Mouse (Mus musculus) hindbrain, postnatal 0 days (tissue): ENCODE results near the gene Sgpp2. TPM values are rescaled to one million over a fixed set of nuclear protein-coding genes. Genes with fewer than 3 reads are reported as not detected.
A peak's percentile ranks its signal among the peaks of the same experiment; 100 is the strongest.

ENCODE experiments used
- ATAC-seq: fragments of 200-750 bp; cut with Nextera tagmentation; 2 replicates; pipeline ENCODE4 v1.8.0; 2017; ENCODE audit warnings: mild to moderate bottlenecking, moderate TSS enrichment, moderate library complexity
- DNase-seq: peaks from one replicate; pipeline ENCODE4 v3.0.0-alpha.2; 2015; ENCODE audit warnings: low spot score
- H3K27ac ChIP-seq: fragments of 300-500 bp; sonication (generic); 2 replicates; pipeline ENCODE4 v1.5.1; 2014; ENCODE audit warnings: mild to moderate bottlenecking
- H3K27me3 ChIP-seq: fragments of 300-500 bp; sonication (generic); 2 replicates; pipeline ENCODE4 v1.6.1; 2014; ENCODE audit warnings: low read length, mixed read lengths; ENCODE audit not compliant: insufficient read depth
- H3K36me3 ChIP-seq: fragments of 300-500 bp; sonication (generic); 2 replicates; pipeline ENCODE4 v1.6.1; 2014; ENCODE audit warnings: low read length, mixed read lengths; ENCODE audit not compliant: insufficient read depth
- H3K4me1 ChIP-seq: fragments of 300-500 bp; sonication (generic); 2 replicates; pipeline ENCODE4 v1.6.1; 2014; ENCODE audit warnings: antibody characterized with exemption, low read length, mixed read lengths; ENCODE audit not compliant: insufficient read depth
- H3K4me2 ChIP-seq: fragments of 300-500 bp; sonication (generic); 2 replicates; pipeline ENCODE4 v1.6.1; 2014; ENCODE audit warnings: low read depth, mild to moderate bottlenecking, low read length, moderate library complexity, mixed read lengths
- H3K4me3 ChIP-seq: fragments of 300-500 bp; sonication (generic); 2 replicates; pipeline ENCODE4 v1.5.1; 2014; ENCODE audit warnings: low read length
- H3K9ac ChIP-seq: fragments of 300-500 bp; sonication (generic); replicated peaks from 2 replicates; pipeline ENCODE4 v1.6.1; 2014; ENCODE audit warnings: mild to moderate bottlenecking, low read length, moderate library complexity, mixed read lengths
- H3K9me3 ChIP-seq: fragments of 300-500 bp; sonication (generic); 2 replicates; pipeline ENCODE4 v1.6.1; 2016; ENCODE audit warnings: low read length, mixed read lengths
- CTCF ChIP-seq: IDR thresholded peaks from 2 replicates; pipeline ENCODE4 v1.5.1; 2016; ENCODE audit warnings: antibody characterized with exemption, control low read depth, low read depth
- WGBS: fragments of 180-500 bp; shearing (Covaris S2); extraction: QIAGEN DNeasy Blood & Tissue Kit; methylation state at CpG from one replicate; pipeline ENCODE4 v1.1.7; 2014; 5-methylcytosine and 5-hydroxymethylcytosine counted together
- polyA plus RNA-seq: library from polyadenylated mRNA; unstranded; fragments of >200 nt; fragmentation: Nextera tagmentation; extraction: Ambion mirVana; gene quantifications from 2 replicates; pipeline ENCODE4 v1.2.1, GENCODE M21; 2015
- total RNA-seq: library from RNA; depleted of rRNA; stranded (reverse); fragments of >200 nt; gene quantifications from 2 replicates; pipeline ENCODE4 v1.2.3, GENCODE M21; 2014; rRNA removed

Sgpp2 gene
- total and polyA plus RNA-seq, 2 experiments from 2014 or later, result 3.3 to 5.0 TPM

- no peak for ATAC-seq
- Histone ChIP-seq H3K9me3 (no peaks in the 10 kb centered on the region), H3K27ac (no peak overlapping the region), H3K27me3 (no peaks in the 10 kb centered on the region), H3K4me3 (no peak overlapping the region), H3K4me2 (no peak overlapping the region), H3K36me3 (peaks cover 14% of the 10 kb centered on the region), H3K9ac (no peak overlapping the region), H3K4me1 (no peaks in the 10 kb centered on the region)
- no peak for DNase-seq
- WGBS, result 89% methylated on average over 6 of the region's 6 CpGs
- no peak for TF ChIP-seq CTCF
Observed at GRCm38 (mm10) chr1:78452544-78452943, 142.4 kb downstream of the Sgpp2 start.

GRCm38 (mm10) chr1:78453886-78454285 lies 143.7 kb downstream of the Sgpp2 start:
- H3K36me3 ChIP-seq, result peaks cover 20% of the 10 kb centered on the region
- no peak for ATAC-seq

GRCm38 (mm10) chr1:78454659-78455058 lies 144.5 kb downstream of the Sgpp2 start:
- Histone ChIP-seq H3K27me3 (no peaks in the 10 kb centered on the region), H3K9ac (no peak overlapping the region), H3K36me3 (peaks cover 20% of the 10 kb centered on the region), H3K9me3 (no peaks in the 10 kb centered on the region), H3K4me3 (no peak overlapping the region), H3K27ac (no peak overlapping the region), H3K4me1 (no peaks in the 10 kb centered on the region), H3K4me2 (no peak overlapping the region)
- DNase-seq (peak; percentile 82), ATAC-seq (peak; percentile 56)
- TF ChIP-seq CTCF, result peak; percentile 90
- WGBS, result 28% methylated on average over 7 of the region's 7 CpGs

More at GRCm38 (mm10) chr1:78453886-78454285, 143.7 kb downstream of the Sgpp2 start:
- no peak overlapping the region for H3K4me2 ChIP-seq
- H3K4me1 ChIP-seq, result no peaks in the 10 kb centered on the region
- no peak for DNase-seq
- H3K27me3 ChIP-seq, result no peaks in the 10 kb centered on the region
- H3K4me3 ChIP-seq, result no peak overlapping the region
- no peaks in the 10 kb centered on the region for H3K9me3 ChIP-seq
- 78% methylated on average over 8 of the region's 8 CpGs for WGBS
- no peak overlapping the region for H3K9ac ChIP-seq
- TF ChIP-seq CTCF, result no peak
- H3K27ac ChIP-seq, result no peak overlapping the region

Other genes starting within 250 kb of the Sgpp2 start
- 8.0 and 11.9 TPM in 2 replicates for gene Pax3, start 113.2 kb upstream of the Sgpp2 start, total RNA-seq
- gene Pax3, start 113.2 kb upstream of the Sgpp2 start, polyA plus RNA-seq, result 14.0 and 14.5 TPM in 2 replicates
- 72.8 and 75.5 TPM in 2 replicates for gene Farsb, start 178.6 kb downstream of the Sgpp2 start, total RNA-seq
- gene Farsb, start 178.6 kb downstream of the Sgpp2 start, polyA plus RNA-seq, result 123 and 129 TPM in 2 replicates
- not detected in 2 replicates for gene Mogat1, start 200.6 kb downstream of the Sgpp2 start, total RNA-seq
- 0.49 and 0.91 TPM in 2 replicates for gene Mogat1, start 200.6 kb downstream of the Sgpp2 start, polyA plus RNA-seq
- 0.89 and 1.7 TPM in 2 replicates for gene BC035947, start 201.8 kb downstream of the Sgpp2 start, total RNA-seq
- gene BC035947, start 201.8 kb downstream of the Sgpp2 start, polyA plus RNA-seq, result 0.79 and 0.89 TPM in 2 replicates